Mouse (Mus musculus): ENCODE results near the gene Sec24d. TPM values are rescaled to one million over a fixed set of nuclear protein-coding genes. Genes with fewer than 3 reads are reported as not detected.
"Not testable (repeated sequence)": the region's sequence is repeated elsewhere in the genome, so short reads cannot be mapped to it uniquely, and the experiment has no call there.

Gene Sec24d
- total RNA-seq, 1 experiment from 2014 or later, result 7.1 TPM

GRCm38 (mm10) chr3:123376562-123376961, 109.3 kb downstream of the Sec24d start:
- ATAC-seq (replicated peaks; ENCODE audit: insufficient number of reproducible peaks, low FRiP score, low TSS enrichment, poor library complexity, severe bottlenecking), result no peak

- no peak for ATAC-seq (replicated peaks; ENCODE audit: insufficient number of reproducible peaks, low FRiP score, low TSS enrichment, poor library complexity, severe bottlenecking)
These were observed 117.2 kb downstream of the Sec24d start for GRCm38 (mm10) chr3:123384435-123384834.

- no peak for ATAC-seq (replicated peaks; ENCODE audit: insufficient number of reproducible peaks, low FRiP score, low TSS enrichment, poor library complexity, severe bottlenecking)
These were observed 117.8 kb downstream of the Sec24d start for GRCm38 (mm10) chr3:123385118-123385485.

GRCm38 (mm10) chr3:123385486-123386156, 118.4 kb downstream of the Sec24d start, which contains the start of gene Mettl14:
Gene Mettl14, minus strand, starts transcription at chr3:123386108.
- ATAC-seq (replicated peaks; ENCODE audit: insufficient number of reproducible peaks, low FRiP score, low TSS enrichment, poor library complexity, severe bottlenecking), result peak; percentile 99

- not testable (repeated sequence) for ATAC-seq (replicated peaks; ENCODE audit: insufficient number of reproducible peaks, low FRiP score, low TSS enrichment, poor library complexity, severe bottlenecking)
These were observed 119.0 kb downstream of the Sec24d start for GRCm38 (mm10) chr3:123386157-123386780.

GRCm38 (mm10) chr3:123391180-123391579, 123.9 kb downstream of the Sec24d start:
- ATAC-seq (replicated peaks; ENCODE audit: insufficient number of reproducible peaks, low FRiP score, low TSS enrichment, poor library complexity, severe bottlenecking), result no peak

GRCm38 (mm10) chr3:123395611-123396010, 128.4 kb downstream of the Sec24d start:
- ATAC-seq (replicated peaks; ENCODE audit: insufficient number of reproducible peaks, low FRiP score, low TSS enrichment, poor library complexity, severe bottlenecking), result no peak

- no peak for ATAC-seq (replicated peaks; ENCODE audit: insufficient number of reproducible peaks, low FRiP score, low TSS enrichment, poor library complexity, severe bottlenecking)
These were observed 130.6 kb downstream of the Sec24d start for GRCm38 (mm10) chr3:123397562-123398481.

GRCm38 (mm10) chr3:123404945-123405344, 137.7 kb downstream of the Sec24d start:
- ATAC-seq (replicated peaks; ENCODE audit: insufficient number of reproducible peaks, low FRiP score, low TSS enrichment, poor library complexity, severe bottlenecking), result no peak

- no peak for ATAC-seq (replicated peaks; ENCODE audit: insufficient number of reproducible peaks, low FRiP score, low TSS enrichment, poor library complexity, severe bottlenecking)
These were observed 144.7 kb downstream of the Sec24d start for GRCm38 (mm10) chr3:123411821-123412578.

- ATAC-seq (replicated peaks; ENCODE audit: insufficient number of reproducible peaks, low FRiP score, low TSS enrichment, poor library complexity, severe bottlenecking), result no peak
These were observed 145.9 kb downstream of the Sec24d start for GRCm38 (mm10) chr3:123413173-123413572.

Other genes starting within 250 kb of the Sec24d start
- not detected in 3 replicates for gene Myoz2, start 232.4 kb upstream of the Sec24d start, total RNA-seq (2017)
- gene Synpo2, start 31.3 kb upstream of the Sec24d start, total RNA-seq (2017), result 0.39 TPM in 1 of 3 replicates, not detected in the others
- gene Mettl14, start 118.7 kb downstream of the Sec24d start, total RNA-seq (2017), result 16.0 to 27.8 TPM (median 21.0 TPM) in 3 replicates
- 0.76 TPM in 1 of 3 replicates, not detected in the others for gene Prss12, start 179.5 kb downstream of the Sec24d start, total RNA-seq (2017)